Mouse (Mus musculus) CH12.LX (cell line): ENCODE data around the gene Mtfp1. TPM values are rescaled to one million over a fixed set of nuclear protein-coding genes. Genes with fewer than 3 reads are reported as not detected.

ENCODE experiments used
- DNase-seq: peaks from one replicate; pipeline ENCODE4 v3.0.0-alpha.2; 2013; ENCODE audit errors: extremely low read depth
- H3K27ac ChIP-seq: 2 replicates; pipeline ENCODE4 v1.5.1; 2012; ENCODE audit warnings: low read depth, mild to moderate bottlenecking, control low read depth, moderate library complexity; ENCODE audit not compliant: insufficient read depth
- H3K27me3 ChIP-seq: replicated peaks from 2 replicates; pipeline ENCODE3; 2012; ENCODE audit warnings: inconsistent platforms
- H3K36me3 ChIP-seq, 2 experiments: replicated peaks in 1 of 2; 2 replicates each; pipeline versions ENCODE3 to v1.6.1; 2012; ENCODE audit warnings: inconsistent platforms in 1 of 2, low read length in 1 of 2, mild to moderate bottlenecking in 1 of 2, mixed read lengths in 1 of 2, moderate library complexity in 1 of 2; ENCODE audit not compliant: control insufficient read depth in 1 of 2, insufficient read depth in 1 of 2
- H3K4me1 ChIP-seq, 2 experiments: 2 replicates each; pipeline ENCODE4 v1.6.1; 2012; ENCODE audit warnings: inconsistent platforms in 1 of 2, moderate library complexity in 1 of 2; ENCODE audit not compliant: insufficient read depth in 2 of 2, control insufficient read depth in 1 of 2
- H3K4me2 ChIP-seq: 2 replicates; pipeline ENCODE4 v1.6.1; 2012; ENCODE audit warnings: low read depth, mild to moderate bottlenecking, control low read depth; ENCODE audit not compliant: poor library complexity, insufficient read depth, severe bottlenecking
- H3K4me3 ChIP-seq, 3 experiments: fragments of 150-350 bp in 1 of 3; sonication (generic) in 1 of 3; replicated peaks in 1 of 3; 2 replicates each; pipeline versions ENCODE3 to v1.5.1; 2011 to 2012; ENCODE audit warnings: low read depth in 2 of 3, low read length in 2 of 3, mild to moderate bottlenecking in 2 of 3, moderate library complexity in 2 of 3, control low read depth in 1 of 3, improper control_type of control experiment in 1 of 3, inconsistent platforms in 1 of 3, mixed read lengths in 1 of 3; ENCODE audit not compliant: poor library complexity in 1 of 3
- H3K79me2 ChIP-seq: replicated peaks from 2 replicates; pipeline ENCODE4 v1.6.1; 2012; ENCODE audit warnings: mild to moderate bottlenecking, moderate library complexity; ENCODE audit not compliant: control insufficient read depth, poor library complexity, insufficient read depth, severe bottlenecking; ENCODE audit errors: extremely low read depth
- H3K9ac ChIP-seq: 2 replicates; pipeline ENCODE4 v1.6.1; 2012; ENCODE audit warnings: low read depth, mild to moderate bottlenecking, control low read depth, moderate library complexity; ENCODE audit not compliant: insufficient read depth
- H3K9me3 ChIP-seq: replicated peaks from 2 replicates; pipeline ENCODE3; 2012; ENCODE audit warnings: low read length, inconsistent platforms, mixed read lengths
- CHD1 ChIP-seq: IDR thresholded peaks from 2 replicates; pipeline ENCODE4 v1.6.1; 2012; ENCODE audit warnings: low read depth, low read length, improper control_type of control experiment, inconsistent platforms
- CTCF ChIP-seq, 2 experiments: IDR thresholded peaks in 1 of 2; conservative IDR thresholded peaks in 1 of 2; 2 replicates each; pipeline ENCODE4 v1.5.1; 2011 to 2012; ENCODE audit warnings: low read depth in 2 of 2, low read length in 2 of 2, improper control_type of control experiment in 1 of 2, inconsistent platforms in 1 of 2, mild to moderate bottlenecking in 1 of 2, moderate library complexity in 1 of 2
- E2F4 ChIP-seq: IDR thresholded peaks from 2 replicates; pipeline ENCODE4 v1.6.1; 2011; ENCODE audit warnings: low read depth, low read length, improper control_type of control experiment; ENCODE audit not compliant: insufficient replicate concordance
- EP300 ChIP-seq: IDR thresholded peaks from 2 replicates; pipeline ENCODE4 v1.6.1; 2011; ENCODE audit warnings: low read length, improper control_type of control experiment
- ETS1 ChIP-seq: conservative IDR thresholded peaks from 2 replicates; pipeline ENCODE4 v1.6.1; 2012; ENCODE audit warnings: low read depth, mild to moderate bottlenecking, inconsistent platforms, low read length, improper control_type of control experiment, moderate library complexity
- GABPA ChIP-seq: IDR thresholded peaks from 2 replicates; pipeline ENCODE4 v1.6.1; 2012; ENCODE audit warnings: low read depth, low read length, improper control_type of control experiment, inconsistent platforms; ENCODE audit not compliant: insufficient replicate concordance
- HCFC1 ChIP-seq: IDR thresholded peaks from 2 replicates; pipeline ENCODE4 v1.6.1; 2012; ENCODE audit warnings: low read depth, mild to moderate bottlenecking, inconsistent platforms, low read length, improper control_type of control experiment
- IRF4 ChIP-seq: IDR thresholded peaks from 2 replicates; pipeline ENCODE4 v1.6.1; 2014; ENCODE audit warnings: low read depth, mild to moderate bottlenecking, inconsistent platforms, low read length, improper control_type of control experiment
- JUN ChIP-seq: IDR thresholded peaks from 2 replicates; pipeline ENCODE4 v1.6.1; 2011; ENCODE audit warnings: low read depth, mild to moderate bottlenecking, low read length, improper control_type of control experiment, moderate library complexity; ENCODE audit not compliant: insufficient read depth
- MAX ChIP-seq: IDR thresholded peaks from 2 replicates; pipeline ENCODE4 v1.6.1; 2011; ENCODE audit warnings: low read length, improper control_type of control experiment
- MEF2A ChIP-seq: IDR thresholded peaks from 2 replicates; pipeline ENCODE4 v1.6.1; 2014; ENCODE audit warnings: low read depth, mild to moderate bottlenecking, inconsistent platforms, low read length, improper control_type of control experiment, borderline replicate concordance
- MYC ChIP-seq: IDR thresholded peaks from 2 replicates; pipeline ENCODE4 v1.6.1; 2011; ENCODE audit warnings: low read depth, mild to moderate bottlenecking, improper control_type of control experiment, low read length
- NELFE ChIP-seq: IDR thresholded peaks from 2 replicates; pipeline ENCODE4 v1.6.1; 2011; ENCODE audit warnings: low read depth, low read length, improper control_type of control experiment
- PAX5 ChIP-seq: IDR thresholded peaks from 2 replicates; pipeline ENCODE4 v1.6.1; 2012; ENCODE audit warnings: low read length, inconsistent platforms, mixed read lengths
- POLR2A ChIP-seq: IDR thresholded peaks from 2 replicates; pipeline ENCODE4 v1.6.1; 2011; ENCODE audit warnings: low read depth, mild to moderate bottlenecking, improper control_type of control experiment, low read length
- RAD21 ChIP-seq: IDR thresholded peaks from 2 replicates; pipeline ENCODE4 v1.6.1; 2011; ENCODE audit warnings: low read depth, mild to moderate bottlenecking, low read length, improper control_type of control experiment, moderate library complexity
- RCOR1 ChIP-seq: conservative IDR thresholded peaks from 2 replicates; pipeline ENCODE4 v1.6.1; 2012; ENCODE audit warnings: low read depth, mild to moderate bottlenecking, inconsistent platforms, low read length, improper control_type of control experiment
- SIN3A ChIP-seq: IDR thresholded peaks from 2 replicates; pipeline ENCODE4 v1.6.1; 2012; ENCODE audit warnings: low read length, improper control_type of control experiment, inconsistent platforms
- SMC3 ChIP-seq: IDR thresholded peaks from 2 replicates; pipeline ENCODE4 v1.6.1; 2011; ENCODE audit warnings: low read depth, low read length, improper control_type of control experiment
- TBP ChIP-seq: conservative IDR thresholded peaks from 2 replicates; pipeline ENCODE4 v1.6.1; 2011; ENCODE audit warnings: low read depth, low read length, improper control_type of control experiment
- UBTF ChIP-seq: IDR thresholded peaks from 2 replicates; pipeline ENCODE4 v1.6.1; 2012; ENCODE audit warnings: low read depth, mild to moderate bottlenecking, inconsistent platforms, low read length, improper control_type of control experiment, moderate library complexity
- USF1 ChIP-seq: IDR thresholded peaks from 2 replicates; pipeline ENCODE4 v1.6.1; 2014; ENCODE audit warnings: low read depth, mild to moderate bottlenecking, inconsistent platforms, low read length, improper control_type of control experiment
- USF2 ChIP-seq: conservative IDR thresholded peaks from 2 replicates; pipeline ENCODE4 v1.6.1; 2011; ENCODE audit warnings: low read depth, low read length, improper control_type of control experiment
- ZC3H11A ChIP-seq: IDR thresholded peaks from 2 replicates; pipeline ENCODE4 v1.6.1; 2012; ENCODE audit warnings: low read depth, mild to moderate bottlenecking, inconsistent platforms, low read length, improper control_type of control experiment
- ZKSCAN1 ChIP-seq: IDR thresholded peaks from 2 replicates; pipeline ENCODE4 v1.6.1; 2012; ENCODE audit warnings: low read depth, inconsistent platforms, low read length, improper control_type of control experiment, borderline replicate concordance
- ZNF384 ChIP-seq: IDR thresholded peaks from 2 replicates; pipeline ENCODE4 v1.6.1; 2012; ENCODE audit warnings: low read depth, low read length, improper control_type of control experiment, inconsistent platforms
- dilution Hi-C: fragments of 300-500 bp; cut with MboI; formaldehyde crosslinking; loops from 2 replicates; pipeline ENCODE4 v1.14.3; 2020; ENCODE audit warnings: low sequenced_read_pairs; ENCODE audit not compliant: extremely low pct_unique_long_range_greater_than_20kb, extremely low pct_ligation_motif_present
- in situ Hi-C: fragments of 300-500 bp; cut with MboI; formaldehyde crosslinking; loops from 3 replicates; pipeline ENCODE4 v1.14.3; 2019; ENCODE audit warnings: low sequenced_read_pairs, low pct_ligation_motif_present, low pct_unique_long_range_greater_than_20kb, mixed read lengths
- polyA plus RNA-seq: library from polyadenylated mRNA; unstranded; fragments of >175 nt; gene quantifications from 2 replicates; pipeline ENCODE4 v1.2.1, GENCODE M21; 2012; ENCODE audit warnings: low read depth; ENCODE audit not compliant: insufficient read length
- total RNA-seq, 2 experiments: library from RNA; depleted of rRNA; stranded (reverse); fragments of 300-350 nt in 1 of 2; fragments of >200 nt in 1 of 2; gene quantifications; 2 replicates each; pipeline ENCODE4 v1.2.3; 2012 to 2014

The Mtfp1 gene
- total and polyA plus RNA-seq, 3 experiments, result 22.1 to 30.0 (median 27.7) TPM

DNA sequence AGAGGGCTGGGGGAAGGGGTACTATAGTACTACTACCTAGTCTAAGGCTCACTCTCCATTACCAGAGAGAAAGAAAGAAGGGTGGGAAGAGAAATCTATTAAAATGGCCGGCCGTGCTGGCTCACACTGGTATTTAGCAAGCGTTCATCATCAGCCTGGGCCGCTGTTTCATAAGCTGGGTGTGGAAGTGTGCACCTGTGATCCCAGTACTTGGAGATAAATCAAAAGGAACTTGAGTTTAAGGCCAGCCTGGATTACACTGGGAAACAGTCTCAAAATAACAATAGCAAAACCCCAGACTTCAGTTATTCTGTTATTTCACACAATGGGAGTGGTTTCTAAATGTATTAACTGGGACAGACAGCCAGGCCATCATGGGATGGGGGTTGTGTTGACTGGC, 32.7 kb downstream of the Mtfp1 start:
- H3K9me3 ChIP-seq, result no peaks in the 10 kb centered on the region
- H3K36me3 ChIP-seq, result no peaks in the 10 kb centered on the region
- H3K27me3 ChIP-seq, result peaks cover 82% of the 10 kb centered on the region
- H3K9ac ChIP-seq, result no peak overlapping the region
- TF ChIP-seq CTCF (conservative IDR thresholded peaks at IDR 0.05 in 1 of 2, IDR thresholded peaks at IDR 0.05 in 1 of 2; ENCODE audit: low read depth in 2 of 2, low read length in 2 of 2) (no peak), PAX5 (no peak), ZKSCAN1 (no peak), USF2 (no peak), RCOR1 (no peak), E2F4 (no peak), SIN3A (no peak), ZNF384 (no peak), JUN (no peak), GABPA (no peak), TBP (no peak), ETS1 (no peak), CHD1 (no peak), UBTF (no peak), IRF4 (no peak), MYC (no peak), RAD21 (no peak), ZC3H11A (no peak), SMC3 (no peak)
- in situ Hi-C loops, result no loop called here
- dilution Hi-C loops, result no loop called here
- H3K27ac ChIP-seq, result no peak overlapping the region
- H3K4me2 ChIP-seq, result no peak overlapping the region
- H3K4me3 ChIP-seq, result no peak overlapping the region
- peaks cover 0 to 4% of the 10 kb centered on the region in 2 experiments; a peak in 1 of 4 replicates for H3K4me1 ChIP-seq
- no peak for DNase-seq
- no peaks in the 10 kb centered on the region for H3K79me2 ChIP-seq

DNA sequence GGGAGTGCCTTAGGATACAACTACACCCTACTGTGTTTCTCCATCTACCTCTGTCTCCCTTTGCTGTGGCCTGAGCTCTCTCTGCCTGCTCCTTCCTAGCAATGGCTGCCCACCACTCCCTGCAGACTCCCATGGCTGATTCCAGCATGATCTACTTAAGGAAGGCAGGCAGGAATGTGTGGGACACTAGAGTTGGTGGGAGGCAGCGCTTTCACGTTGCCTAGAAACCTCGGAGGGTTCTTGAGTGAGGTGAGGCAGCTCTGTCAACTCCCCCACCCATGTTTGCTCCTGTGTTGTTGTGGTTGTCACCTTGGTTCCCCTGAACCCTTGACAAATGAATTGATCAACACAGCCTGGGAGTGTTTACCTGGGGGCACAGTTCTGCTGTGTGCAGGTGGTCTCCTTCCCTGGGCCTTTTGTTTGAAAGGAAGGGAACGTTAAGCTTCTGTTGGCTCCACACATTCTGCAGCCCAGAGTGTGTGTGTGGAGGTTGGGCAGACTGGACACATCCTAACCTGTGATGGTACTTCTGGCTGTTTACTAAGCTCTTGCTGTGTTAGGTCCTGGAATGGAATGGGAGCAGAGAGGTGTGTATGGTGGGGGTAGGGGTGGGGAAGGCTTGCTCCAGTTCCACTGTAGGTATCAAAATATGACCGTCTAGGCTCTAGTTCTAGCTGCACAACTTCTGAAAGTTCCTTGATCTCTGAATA, 34.2 kb downstream of the Mtfp1 start:
- no peak for DNase-seq
- Histone ChIP-seq H3K36me3 (no peaks in the 10 kb centered on the region), H3K9ac (no peak overlapping the region), H3K27ac (no peak overlapping the region), H3K9me3 (peaks cover 4% of the 10 kb centered on the region), H3K4me2 (no peak overlapping the region), H3K27me3 (peaks cover 87% of the 10 kb centered on the region), H3K4me1 (peaks cover 0 to 4% of the 10 kb centered on the region in 2 experiments; a peak in 1 of 4 replicates), H3K4me3 (no peak overlapping the region), H3K79me2 (no peaks in the 10 kb centered on the region)
- TF ChIP-seq MAX (no peak), POLR2A (no peak), NELFE (no peak), JUN (no peak), HCFC1 (no peak), EP300 (no peak), GABPA (no peak), IRF4 (no peak), MEF2A (no peak), ZC3H11A (no peak), E2F4 (no peak), USF1 (no peak)
- in situ Hi-C loops (no loop called here), dilution Hi-C loops (no loop called here)
